24 mouse cellular contexts compared by ENCODE assay signal in genomic region chr17:35247144-35247543, GRCm38 (mm10). TPM values are rescaled to one million over a fixed set of nuclear protein-coding genes. Genes with fewer than 3 reads are reported as not detected.
DNase-seq lines count a peak whose midpoint lies in the region; ATAC-seq and TF ChIP-seq lines count a peak whose summit lies in the region.
"Had no signal": no experiment of that assay in that cellular context is flagged by ENCODE, and none has a peak within 500 bp of the region (broad histone marks: within the 10 kb centered on the region; RNA-seq: fewer than 3 reads in every experiment).

No protein-coding gene starts in this region.

- no peaks in the 10 kb centered on the region for H3K27me3 ChIP-seq in forebrain, embryonic 12.5 days
- H3K27me3 ChIP-seq in forebrain, embryonic 10.5 days (ENCODE audit: poor library complexity, severe bottlenecking): no peaks in the 10 kb centered on the region
- H3K27me3 ChIP-seq in lung, postnatal 0 days (replicated peaks; ENCODE audit: insufficient read depth, low read length): no peaks in the 10 kb centered on the region
- no peaks in the 10 kb centered on the region for H3K27me3 ChIP-seq in embryonic facial prominence, embryonic 12.5 days
- H3K27me3 ChIP-seq in stomach, postnatal 0 days (ENCODE audit: control insufficient read depth, insufficient read depth, low read length): no peaks in the 10 kb centered on the region
- H3K27me3 ChIP-seq: heart, embryonic 12.5 days; limb, embryonic 12.5 days had no signal

- no peak overlapping the region for H3K4me2 ChIP-seq in forebrain, embryonic 12.5 days
- no peak overlapping the region for H3K4me2 ChIP-seq in lung, postnatal 0 days (replicated peaks; ENCODE audit: low read depth, low read length)
- H3K4me2 ChIP-seq in embryonic facial prominence, embryonic 12.5 days (replicated peaks): no peak overlapping the region
- no peak overlapping the region for H3K4me2 ChIP-seq in stomach, postnatal 0 days (replicated peaks; ENCODE audit: low read depth)
- H3K4me2 ChIP-seq: heart, embryonic 12.5 days; limb, embryonic 12.5 days; liver, embryonic 11.5 days; lung, embryonic 14.5 days; midbrain, embryonic 11.5 days had no signal

- no peak for ATAC-seq in forebrain, embryonic 12.5 days (ENCODE audit: low FRiP score)
- 0 out of 2 replicates have a peak, but pooled peaks have one; percentile 18 for ATAC-seq in lung, postnatal 0 days
- ATAC-seq in embryonic facial prominence, embryonic 12.5 days (ENCODE audit: insufficient number of reproducible peaks, insufficient read depth, low FRiP score, low TSS enrichment): no peak
- no peak for ATAC-seq in stomach, postnatal 0 days (ENCODE audit: low FRiP score, low TSS enrichment)
- ATAC-seq: activated CD4-positive, CD25-positive, alpha-beta regulatory T cell, adult 4 months; hindbrain, postnatal 0 days had no signal

- TF ChIP-seq EP300 in lung, postnatal 0 days (IDR thresholded peaks at IDR 0.05): no peak
- TF ChIP-seq EP300 in stomach, postnatal 0 days (optimal IDR thresholded peaks at IDR 0.05): no peak

- no peaks in the 10 kb centered on the region for H3K9me3 ChIP-seq in forebrain, embryonic 12.5 days
- H3K9me3 ChIP-seq in forebrain, embryonic 10.5 days: no peaks in the 10 kb centered on the region
- H3K9me3 ChIP-seq in lung, postnatal 0 days (ENCODE audit: low read length): no peaks in the 10 kb centered on the region
- no peaks in the 10 kb centered on the region for H3K9me3 ChIP-seq in embryonic facial prominence, embryonic 12.5 days
- no peaks in the 10 kb centered on the region for H3K9me3 ChIP-seq in stomach, postnatal 0 days (ENCODE audit: control insufficient read depth, low read length)
- H3K9me3 ChIP-seq: heart, embryonic 12.5 days; hindbrain, embryonic 10.5 days; limb, embryonic 12.5 days had no signal

- peaks cover 88% of the 10 kb centered on the region for H3K36me3 ChIP-seq in forebrain, embryonic 12.5 days (replicated peaks)
- H3K36me3 ChIP-seq in forebrain, embryonic 10.5 days (replicated peaks): peaks cover 95% of the 10 kb centered on the region
- H3K36me3 ChIP-seq in lung, postnatal 0 days (ENCODE audit: insufficient read depth, low read length): peaks cover 47% of the 10 kb centered on the region
- H3K36me3 ChIP-seq in embryonic facial prominence, embryonic 12.5 days: peaks cover 89% of the 10 kb centered on the region
- H3K36me3 ChIP-seq in stomach, postnatal 0 days (ENCODE audit: control insufficient read depth, insufficient read depth, low read length): peaks cover 51% of the 10 kb centered on the region

- 91% methylated on average over 7 of the region's 7 CpGs for WGBS in forebrain, embryonic 12.5 days
- WGBS in forebrain, embryonic 10.5 days: 93% methylated on average over 7 of the region's 7 CpGs
- WGBS in lung, postnatal 0 days: 54% methylated on average over 6 of the region's 7 CpGs
- WGBS in embryonic facial prominence, embryonic 12.5 days: 90% methylated on average over 7 of the region's 7 CpGs
- 75% methylated on average over 7 of the region's 7 CpGs for WGBS in stomach, postnatal 0 days

- H3K9ac ChIP-seq in forebrain, embryonic 12.5 days: 0 out of 2 replicates have a peak overlapping the region, but pooled peaks have one; percentile 21
- no peak overlapping the region for H3K9ac ChIP-seq in lung, postnatal 0 days (replicated peaks; ENCODE audit: low read depth)
- H3K9ac ChIP-seq in embryonic facial prominence, embryonic 12.5 days: no peak overlapping the region
- no peak overlapping the region for H3K9ac ChIP-seq in stomach, postnatal 0 days (ENCODE audit: low read length)
- H3K9ac ChIP-seq: limb, embryonic 12.5 days; lung, embryonic 14.5 days had no signal

- H3K4me1 ChIP-seq in forebrain, embryonic 12.5 days: peaks cover 38% of the 10 kb centered on the region
- H3K4me1 ChIP-seq in forebrain, embryonic 10.5 days: peaks cover 44% of the 10 kb centered on the region
- peaks cover 14% of the 10 kb centered on the region for H3K4me1 ChIP-seq in lung, postnatal 0 days (ENCODE audit: insufficient read depth, low read depth, low read length)
- peaks cover 38% of the 10 kb centered on the region for H3K4me1 ChIP-seq in embryonic facial prominence, embryonic 12.5 days
- H3K4me1 ChIP-seq in stomach, postnatal 0 days (replicated peaks; ENCODE audit: control insufficient read depth, insufficient read depth): peaks cover 4% of the 10 kb centered on the region; the same call in 1 of the 2 replicates

- no peak overlapping the region for H3K27ac ChIP-seq in forebrain, embryonic 12.5 days
- no peak overlapping the region for H3K27ac ChIP-seq in forebrain, embryonic 10.5 days
- no peak overlapping the region for H3K27ac ChIP-seq in lung, postnatal 0 days (ENCODE audit: low read length)
- H3K27ac ChIP-seq in embryonic facial prominence, embryonic 12.5 days: 0 out of 2 replicates have a peak overlapping the region, but pooled peaks have one; percentile 11
- H3K27ac ChIP-seq in stomach, postnatal 0 days (replicated peaks): no peak overlapping the region
- H3K27ac ChIP-seq: gastrocnemius, adult 2 months; hindbrain, embryonic 10.5 days; hindbrain, postnatal 0 days; limb, embryonic 12.5 days; macrophage had no signal

- TF ChIP-seq CTCF in lung, postnatal 0 days (IDR thresholded peaks at IDR 0.05): no peak
- no peak for TF ChIP-seq CTCF in stomach, postnatal 0 days (IDR thresholded peaks at IDR 0.05; ENCODE audit: low read depth)

- 0 out of 2 replicates have a peak overlapping the region, but pooled peaks have one; percentile 7 for H3K4me3 ChIP-seq in forebrain, embryonic 12.5 days (replicated peaks)
- H3K4me3 ChIP-seq in forebrain, embryonic 10.5 days: no peak overlapping the region
- no peak overlapping the region for H3K4me3 ChIP-seq in lung, postnatal 0 days (ENCODE audit: low read depth, low read length)
- H3K4me3 ChIP-seq in embryonic facial prominence, embryonic 12.5 days: no peak overlapping the region
- H3K4me3 ChIP-seq in stomach, postnatal 0 days (ENCODE audit: low read depth, low read length): no peak overlapping the region
- H3K4me3 ChIP-seq: gastrocnemius, adult 2 months; heart, embryonic 12.5 days; hindbrain, embryonic 10.5 days; limb, embryonic 12.5 days had no signal

- no peak for DNase-seq in forebrain, embryonic 10.5 days (ENCODE audit: extremely low spot score, low spot score)
- peak; percentile 67 for DNase-seq in kidney, adult 9 months
- no peak for DNase-seq in kidney, postnatal 14 days
- DNase-seq in lung, postnatal 0 days (ENCODE audit: low spot score): peak; percentile 44
- no peak for DNase-seq in lung, postnatal 10 days
- no peak for DNase-seq in stomach, postnatal 0 days (ENCODE audit: low spot score)
- DNase-seq: adrenal gland, adult 8-10 months; cerebellum, adult 18-20 months; gastrocnemius, adult 2 months; heart, postnatal 10 days; lung, embryonic 14.5 days; right cerebral cortex, postnatal 14 days had no signal

RNA-seq across cellular contexts. Expression of gene Ddx39b, which starts 5.6 kb away (rescaled TPM):
- polyA plus RNA-seq in forebrain, embryonic 12.5 days (2016; fragmentation: Nextera tagmentation; extraction: Ambion mirVana): 614 and 623 TPM in 2 replicates
- 757 and 759 TPM in 2 replicates for polyA plus RNA-seq in forebrain, embryonic 10.5 days (2016; fragmentation: Nextera tagmentation; extraction: Ambion mirVana)
- 161 and 170 TPM in 2 replicates for polyA plus RNA-seq in lung, postnatal 0 days (2015; fragmentation: Nextera tagmentation; extraction: Ambion mirVana)
- 572 and 587 TPM in 2 replicates for polyA plus RNA-seq in embryonic facial prominence, embryonic 12.5 days (2016; fragmentation: Nextera tagmentation; extraction: Ambion mirVana)
- polyA plus RNA-seq in stomach, postnatal 0 days (2015; fragmentation: Nextera tagmentation; extraction: Ambion mirVana): 143 and 145 TPM in 2 replicates

RNA-seq across cellular contexts. Expression of gene Nfkbil1, which starts 11.6 kb away (rescaled TPM):
- polyA plus RNA-seq in forebrain, embryonic 12.5 days (2016; fragmentation: Nextera tagmentation; extraction: Ambion mirVana): 11.0 and 12.9 TPM in 2 replicates
- polyA plus RNA-seq in forebrain, embryonic 10.5 days (2016; fragmentation: Nextera tagmentation; extraction: Ambion mirVana): 10.0 and 11.5 TPM in 2 replicates
- polyA plus RNA-seq in lung, postnatal 0 days (2015; fragmentation: Nextera tagmentation; extraction: Ambion mirVana): 11.2 and 12.2 TPM in 2 replicates
- 13.0 and 13.3 TPM in 2 replicates for polyA plus RNA-seq in embryonic facial prominence, embryonic 12.5 days (2016; fragmentation: Nextera tagmentation; extraction: Ambion mirVana)
- polyA plus RNA-seq in stomach, postnatal 0 days (2015; fragmentation: Nextera tagmentation; extraction: Ambion mirVana): 7.4 and 7.5 TPM in 2 replicates

RNA-seq across cellular contexts. Expression of gene Atp6v1g2, which starts 13.7 kb away (rescaled TPM):
- polyA plus RNA-seq in forebrain, embryonic 12.5 days (2016; fragmentation: Nextera tagmentation; extraction: Ambion mirVana): 16.2 and 17.3 TPM in 2 replicates
- 7.0 and 7.7 TPM in 2 replicates for polyA plus RNA-seq in forebrain, embryonic 10.5 days (2016; fragmentation: Nextera tagmentation; extraction: Ambion mirVana)
- 4.7 and 6.1 TPM in 2 replicates for polyA plus RNA-seq in lung, postnatal 0 days (2015; fragmentation: Nextera tagmentation; extraction: Ambion mirVana)
- polyA plus RNA-seq in embryonic facial prominence, embryonic 12.5 days (2016; fragmentation: Nextera tagmentation; extraction: Ambion mirVana): 4.5 and 5.5 TPM in 2 replicates
- polyA plus RNA-seq in stomach, postnatal 0 days (2015; fragmentation: Nextera tagmentation; extraction: Ambion mirVana): 3.0 and 3.6 TPM in 2 replicates

RNA-seq across cellular contexts. Expression of gene H2-D1, which starts 15.4 kb away (rescaled TPM):
- 37.2 and 39.2 TPM in 2 replicates for polyA plus RNA-seq in forebrain, embryonic 12.5 days (2016; fragmentation: Nextera tagmentation; extraction: Ambion mirVana)
- polyA plus RNA-seq in forebrain, embryonic 10.5 days (2016; fragmentation: Nextera tagmentation; extraction: Ambion mirVana): 57.8 and 58.6 TPM in 2 replicates
- 530 and 579 TPM in 2 replicates for polyA plus RNA-seq in lung, postnatal 0 days (2015; fragmentation: Nextera tagmentation; extraction: Ambion mirVana)
- 20.8 and 21.5 TPM in 2 replicates for polyA plus RNA-seq in embryonic facial prominence, embryonic 12.5 days (2016; fragmentation: Nextera tagmentation; extraction: Ambion mirVana)
- polyA plus RNA-seq in stomach, postnatal 0 days (2015; fragmentation: Nextera tagmentation; extraction: Ambion mirVana): 303 and 307 TPM in 2 replicates

RNA-seq across cellular contexts. Expression of gene Gm16181, which starts 26.5 kb away (rescaled TPM):
- polyA plus RNA-seq in forebrain, embryonic 12.5 days (2016; fragmentation: Nextera tagmentation; extraction: Ambion mirVana): 0.41 TPM in 2 replicates
- 0.53 TPM in 1 of 2 replicates, not detected in the other for polyA plus RNA-seq in forebrain, embryonic 10.5 days (2016; fragmentation: Nextera tagmentation; extraction: Ambion mirVana)
- 0.60 TPM in 1 of 2 replicates, not detected in the other for polyA plus RNA-seq in lung, postnatal 0 days (2015; fragmentation: Nextera tagmentation; extraction: Ambion mirVana)
- 1.0 TPM in 1 of 2 replicates, not detected in the other for polyA plus RNA-seq in embryonic facial prominence, embryonic 12.5 days (2016; fragmentation: Nextera tagmentation; extraction: Ambion mirVana)
- 0.27 and 0.33 TPM in 2 replicates for polyA plus RNA-seq in stomach, postnatal 0 days (2015; fragmentation: Nextera tagmentation; extraction: Ambion mirVana)
- polyA plus RNA-seq: forebrain, embryonic 11.5 days; frontal cortex, adult 2 months; heart, embryonic 12.5 days; liver, embryonic 11.5 days; macrophage; midbrain, embryonic 11.5 days had no signal

Comparison
In these comparisons a context has a peak if more than half of its experiments do, and no peak if none do; other contexts are left out.
1. DNase-seq: peak in kidney, adult 9 months (single experiment) and lung, postnatal 0 days (single experiment); none in forebrain, embryonic 10.5 days (single experiment), kidney, postnatal 14 days (single experiment), lung, postnatal 10 days (single experiment) and stomach, postnatal 0 days (single experiment).